Mouse (Mus musculus) lung, postnatal 10 days (tissue): ENCODE measurements around the gene Dnah2.

Source experiments
- DNase-seq: peaks from one replicate; pipeline ENCODE4 v3.0.0; 2021

Dnah2 gene

DNA sequence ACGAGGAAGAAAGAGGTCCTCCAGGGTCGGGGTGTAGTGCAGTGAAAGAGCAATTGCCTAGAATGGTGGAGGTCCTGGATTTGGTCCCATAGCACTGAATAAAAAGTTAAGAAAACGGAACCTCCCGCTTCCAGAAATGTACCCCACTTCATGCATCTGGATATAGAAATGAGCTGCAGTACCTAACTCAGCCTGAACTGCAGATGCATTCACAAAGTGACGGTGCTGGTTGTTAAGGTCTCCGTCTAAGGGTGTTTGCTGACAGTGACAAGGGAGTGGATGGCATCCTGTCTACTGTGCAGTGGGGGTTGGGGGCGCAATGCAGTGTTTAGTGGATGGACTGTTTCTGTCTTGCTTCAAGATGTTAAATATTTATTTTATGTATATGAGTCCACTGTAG is 162.2 kb downstream of the Dnah2 start:
- DNase-seq, result no peak

DNA sequence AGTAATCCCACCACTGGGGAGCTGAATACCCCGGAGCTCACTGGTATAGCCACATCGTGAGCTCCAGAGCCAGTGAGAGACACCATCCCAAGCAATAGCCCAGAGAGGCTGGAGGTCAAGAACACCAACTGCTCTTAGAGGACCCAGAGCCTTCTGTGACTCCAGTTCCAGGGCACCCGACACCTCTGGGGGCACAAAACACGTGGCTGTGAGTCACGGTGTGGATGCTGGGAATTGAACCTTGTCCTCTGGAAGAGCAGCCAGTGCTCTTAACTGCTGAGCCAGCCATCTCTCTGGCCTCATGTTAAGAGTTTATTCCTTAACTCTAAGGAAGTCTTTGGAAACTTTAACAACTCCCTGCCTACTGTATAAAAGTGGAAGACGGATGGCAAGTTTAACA is 163.9 kb downstream of the Dnah2 start:
- DNase-seq, result no peak

DNA sequence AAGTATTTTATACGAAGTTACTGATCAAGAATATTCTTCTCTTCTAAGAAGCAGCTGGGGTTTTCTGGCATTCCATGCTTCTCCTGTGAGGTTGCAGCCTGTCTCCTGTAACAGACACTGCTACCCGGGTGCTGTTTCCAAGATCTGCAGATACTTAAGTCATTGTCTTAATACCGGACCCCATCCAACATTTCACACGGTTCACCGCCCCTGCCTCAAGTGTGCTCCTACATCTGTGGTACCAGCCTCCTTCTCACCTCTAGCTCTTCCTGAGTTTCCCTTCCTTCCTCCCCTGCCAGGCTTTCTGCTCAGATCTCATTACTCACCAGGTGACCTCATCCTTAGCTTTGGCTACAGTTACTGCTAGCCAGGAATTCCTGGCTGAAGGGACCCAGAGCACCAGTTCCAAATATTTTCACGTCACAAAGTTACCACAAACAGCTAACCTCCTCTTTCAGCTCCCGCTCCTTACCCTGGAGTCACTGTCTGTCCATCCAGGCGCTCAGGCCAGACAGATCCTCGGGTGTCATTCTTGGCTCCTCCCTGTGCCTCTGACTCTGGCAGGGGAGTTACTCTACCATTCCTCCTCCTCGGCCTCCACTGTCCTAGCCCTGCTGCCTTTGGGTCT is 166.3 kb downstream of the Dnah2 start:
- peak; percentile 13 for DNase-seq

DNA sequence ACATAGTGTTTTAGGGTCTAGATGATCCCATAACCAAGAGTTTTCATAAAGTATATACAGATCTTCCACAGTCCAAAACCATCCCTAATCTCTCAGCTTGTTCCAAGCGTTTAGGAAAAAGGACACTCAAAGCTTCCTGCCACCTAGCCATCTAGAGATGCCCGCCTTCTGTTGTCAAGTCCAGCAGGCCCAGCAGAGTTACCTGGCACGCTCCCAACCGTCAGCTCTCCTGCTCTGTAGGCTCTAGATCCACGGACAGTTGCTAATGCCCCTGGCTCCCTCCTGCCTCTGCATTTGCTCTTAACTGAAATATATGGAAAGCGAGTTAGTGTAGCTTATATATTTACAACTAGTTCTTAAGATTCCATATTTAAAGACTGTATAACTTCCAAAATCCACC is 167.6 kb downstream of the Dnah2 start:
- no peak for DNase-seq

DNA sequence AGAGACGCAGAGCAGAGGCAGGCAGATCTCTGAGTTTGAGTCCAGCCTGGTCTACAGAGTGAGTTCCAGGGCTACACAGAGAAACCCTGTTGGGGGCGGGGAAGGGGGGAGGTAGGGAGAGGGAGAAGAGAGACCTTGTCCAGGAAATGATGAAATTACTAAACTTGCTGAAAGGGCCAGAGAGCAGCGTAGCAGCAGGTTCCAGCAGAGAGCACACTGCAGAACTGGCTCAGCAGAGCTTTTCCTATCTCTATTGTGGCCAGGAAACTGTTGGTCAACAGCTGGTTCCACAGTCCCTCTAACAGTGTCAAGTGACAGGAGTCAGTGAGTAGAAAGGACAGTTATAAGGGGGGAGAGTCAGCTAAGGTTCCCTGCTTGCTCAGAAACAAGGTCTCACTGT is 169.3 kb downstream of the Dnah2 start:
- no peak for DNase-seq

DNA sequence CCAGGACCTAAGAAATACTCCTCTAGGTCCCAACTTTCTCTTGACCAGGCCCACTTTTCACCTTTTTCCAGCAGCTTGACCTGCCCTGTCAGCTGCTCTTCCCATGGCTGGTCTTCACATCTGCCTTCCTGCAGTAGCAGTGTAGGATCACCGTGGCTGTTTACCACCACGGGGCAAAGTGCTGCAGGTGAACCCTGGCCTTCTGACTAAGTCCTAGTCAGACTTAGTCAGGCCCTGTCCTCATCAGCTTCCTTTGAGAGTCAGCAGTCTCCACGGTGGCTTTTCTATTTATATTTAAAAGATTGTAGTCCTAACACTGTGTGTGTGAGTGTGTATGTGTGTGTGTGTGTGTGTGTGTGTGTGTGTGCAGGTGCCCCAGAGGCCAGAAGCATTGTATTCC is 171.1 kb downstream of the Dnah2 start:
- DNase-seq, result no peak

DNA sequence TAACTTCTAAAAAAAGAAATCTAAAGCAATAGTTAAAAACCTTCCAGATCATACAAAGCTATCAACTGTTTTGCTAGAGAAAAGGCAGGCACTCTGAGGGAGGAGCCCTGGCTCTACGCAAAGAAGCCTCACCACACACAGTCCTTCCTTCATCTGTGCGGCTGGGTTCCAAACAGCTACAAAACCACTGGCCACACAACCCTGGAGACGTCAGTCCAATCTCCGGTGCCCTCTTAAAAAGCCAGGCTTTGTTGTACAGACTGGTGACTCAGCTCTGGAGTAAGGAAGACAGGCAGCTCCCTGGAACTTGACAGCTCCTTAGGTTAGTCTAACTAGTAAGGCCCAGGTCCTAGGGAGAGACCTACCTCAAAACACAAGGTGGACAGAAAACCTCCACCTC is 173.3 kb downstream of the Dnah2 start:
- DNase-seq, result no peak

DNA sequence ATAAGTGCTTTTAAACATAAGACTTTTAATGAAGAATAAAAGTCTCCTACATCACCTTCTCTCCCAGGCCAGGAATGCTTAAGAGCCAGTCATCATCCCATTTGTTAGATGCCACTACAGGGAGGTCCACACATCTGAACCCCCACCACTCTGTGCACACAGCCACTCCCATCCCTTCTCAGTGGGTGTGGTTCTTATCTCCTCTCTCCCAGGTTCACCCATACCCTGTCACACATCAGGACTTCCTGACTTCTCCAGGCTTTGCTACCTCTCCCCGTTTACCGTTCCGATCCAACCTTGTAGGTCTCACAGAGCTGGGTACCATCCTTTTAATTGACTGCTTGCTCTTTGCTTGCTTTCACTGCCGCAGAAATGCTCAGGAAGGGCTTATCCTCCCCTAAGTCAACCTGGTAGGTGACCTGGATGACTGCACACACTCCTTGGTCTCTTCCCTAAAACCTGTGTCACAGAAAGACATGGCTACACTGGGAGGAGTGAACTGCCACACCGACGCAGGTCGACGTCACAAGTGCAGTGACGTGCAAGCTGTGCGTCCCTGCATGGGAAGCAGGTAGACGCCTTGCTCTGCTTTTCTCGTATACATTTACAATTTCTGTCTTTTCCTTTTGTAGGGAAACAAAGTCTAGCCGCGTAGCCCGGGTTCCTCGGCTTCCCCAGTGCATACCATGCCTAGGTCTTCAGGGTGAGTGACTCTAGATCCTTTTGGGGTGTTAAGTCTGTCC is 175.5 kb downstream of the Dnah2 start:
- no peak for DNase-seq

DNA sequence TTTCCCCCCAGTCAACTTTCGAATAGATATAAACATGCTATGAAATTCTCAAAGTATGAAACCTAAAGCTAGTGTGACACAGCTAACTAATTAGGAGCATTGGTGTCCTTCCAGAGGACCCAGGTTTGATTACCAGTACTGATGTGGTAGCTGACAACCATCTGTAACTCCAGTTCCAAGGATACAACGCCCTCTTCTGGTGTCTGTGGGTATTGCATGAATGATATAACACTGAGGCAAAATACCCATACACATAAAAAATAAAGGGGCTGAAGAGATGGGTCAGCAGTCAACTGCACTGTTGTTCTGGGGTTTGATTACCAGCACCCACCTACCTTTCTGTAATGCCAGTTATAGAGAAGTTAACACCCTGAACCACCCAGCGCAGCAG is 176.1 kb downstream of the Dnah2 start:
- DNase-seq, result peak; percentile 41

DNA sequence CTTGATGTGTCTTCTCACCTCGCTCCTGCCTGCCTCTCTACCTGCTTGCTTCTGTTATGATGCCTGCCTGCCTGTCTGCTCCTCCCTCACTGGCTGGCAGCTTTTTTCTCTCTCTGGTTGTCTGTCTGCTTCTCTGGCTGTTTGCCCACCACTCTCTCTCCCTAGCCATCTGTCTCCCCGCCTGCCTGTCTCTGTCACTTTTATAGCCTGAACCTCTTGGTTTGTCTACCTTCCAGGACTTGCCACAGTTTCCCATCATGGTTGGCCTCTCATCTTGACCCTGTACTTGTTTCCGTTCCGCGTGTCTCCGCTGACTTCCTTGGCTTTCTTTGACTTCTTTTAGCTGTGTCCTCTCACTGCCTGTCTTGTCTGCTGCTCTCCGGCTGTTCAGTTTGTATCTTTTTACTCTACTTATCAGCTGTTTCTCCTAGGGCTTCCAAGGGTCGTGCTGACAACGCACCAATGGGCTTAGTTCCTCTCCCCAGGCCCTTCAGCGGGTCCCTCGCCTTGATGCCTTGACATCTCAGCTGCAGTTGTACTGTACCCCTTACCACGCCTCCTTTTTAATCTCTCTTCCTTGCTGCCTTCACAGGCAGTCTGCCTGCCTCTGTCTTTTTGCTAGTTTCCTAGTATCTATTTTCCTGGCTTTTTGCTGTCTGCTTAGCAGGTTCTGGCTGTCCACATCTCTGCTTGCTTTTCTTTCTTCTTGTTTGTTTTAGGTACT is 176.7 kb downstream of the Dnah2 start:
- DNase-seq, result no peak

DNA sequence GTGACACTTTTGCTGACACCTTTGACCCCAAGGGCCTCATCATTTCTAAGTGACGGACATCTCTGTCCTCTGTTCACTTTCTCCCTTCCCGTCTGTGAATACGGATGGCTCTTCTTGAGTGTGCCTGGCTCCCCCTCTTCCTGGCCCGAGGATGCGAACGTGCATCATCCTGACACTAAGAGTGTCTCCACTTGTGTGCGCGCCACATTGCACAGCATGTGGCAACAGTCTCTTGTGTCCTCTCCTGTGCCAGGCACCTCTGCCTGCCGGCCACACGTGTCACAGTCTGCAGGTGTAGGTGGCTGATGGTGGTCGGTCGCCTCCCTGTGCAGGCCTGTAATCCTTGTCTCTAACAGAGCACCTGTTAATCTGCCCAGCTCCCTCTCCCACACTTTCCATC is 177.3 kb downstream of the Dnah2 start:
- DNase-seq, result no peak

DNA sequence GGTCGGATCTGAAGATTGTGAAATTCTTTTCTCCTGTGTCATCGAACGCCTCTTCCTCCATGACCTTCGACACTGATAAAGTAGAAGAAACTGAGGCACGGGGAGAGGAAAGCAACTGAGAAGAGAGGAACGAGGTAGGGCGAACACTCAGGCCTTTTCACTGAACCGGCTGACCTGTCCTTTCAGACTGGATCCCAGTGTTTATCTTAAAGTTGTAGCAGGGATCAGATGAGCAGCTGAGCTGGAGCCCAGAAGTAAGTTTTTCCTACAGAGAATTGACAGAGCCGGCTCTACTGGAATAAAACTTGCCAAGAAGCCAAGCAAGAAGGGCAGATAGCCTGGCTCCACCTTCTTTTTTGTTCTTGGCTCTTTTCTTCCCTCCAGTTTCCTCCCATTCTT is 178.1 kb downstream of the Dnah2 start:
- DNase-seq, result no peak
